ENCODE assay signal across 12 mouse cellular contexts in the genomic region with DNA sequence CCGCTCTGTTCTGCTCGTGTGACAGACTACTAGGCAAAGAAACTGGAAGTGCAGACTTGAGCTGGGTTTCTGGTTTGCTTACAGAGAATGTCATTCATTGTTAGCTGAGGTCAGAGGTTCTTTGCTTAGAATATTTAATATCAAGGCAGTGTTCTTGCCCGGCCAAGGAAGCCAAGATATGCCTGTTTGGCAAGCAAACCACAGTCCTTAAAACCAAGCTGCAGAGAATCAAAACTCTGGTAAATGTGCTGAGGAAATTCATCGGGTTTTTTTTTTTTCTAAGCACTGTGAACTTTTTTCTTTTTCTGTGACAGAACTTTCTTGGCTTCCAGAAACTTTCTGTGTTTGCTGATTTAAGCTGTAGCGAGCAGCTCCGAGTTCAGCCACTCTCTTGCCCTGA. TPM values are rescaled to one million over a fixed set of nuclear protein-coding genes. Genes with fewer than 3 reads are reported as not detected.
A peak's percentile ranks its signal among the peaks of the same experiment; 100 is the strongest.
DNase-seq lines count a peak whose midpoint lies in the region; ATAC-seq lines count a peak whose summit lies in the region.
"Had no signal": no experiment of that assay in that cellular context is flagged by ENCODE, and none has a peak within 500 bp of the region (broad histone marks: within the 10 kb centered on the region; RNA-seq: fewer than 3 reads in every experiment).

No protein-coding gene starts in this region.

- ATAC-seq in embryonic facial prominence, embryonic 12.5 days (ENCODE audit: insufficient number of reproducible peaks, insufficient read depth, low FRiP score, low TSS enrichment), result no peak
- no peak for ATAC-seq in hindbrain, embryonic 13.5 days (ENCODE audit: low FRiP score)
- ATAC-seq in hindbrain, embryonic 11.5 days (ENCODE audit: low FRiP score), result no peak
- ATAC-seq in neural tube, embryonic 13.5 days (ENCODE audit: low read depth), result no peak

- 35% methylated on average over 6 of the region's 6 CpGs for WGBS in embryonic facial prominence, embryonic 12.5 days
- WGBS in embryonic facial prominence, embryonic 10.5 days, result 58% methylated on average over 6 of the region's 6 CpGs
- WGBS in hindbrain, embryonic 13.5 days, result 47% methylated on average over 6 of the region's 6 CpGs
- 44% methylated on average over 6 of the region's 6 CpGs for WGBS in hindbrain, embryonic 11.5 days
- WGBS in neural tube, embryonic 13.5 days, result 47% methylated on average over 6 of the region's 6 CpGs

- H3K9ac ChIP-seq in embryonic facial prominence, embryonic 12.5 days, result no peak overlapping the region
- H3K9ac ChIP-seq in hindbrain, embryonic 13.5 days, result no peak overlapping the region
- H3K9ac ChIP-seq in hindbrain, embryonic 11.5 days (ENCODE audit: low read depth, low read length), result no peak overlapping the region
- H3K9ac ChIP-seq in neural tube, embryonic 13.5 days, result no peak overlapping the region
- H3K9ac ChIP-seq: liver, embryonic 13.5 days; neural tube, embryonic 12.5 days had no signal

- peak overlapping the region; percentile 92; the same call in 1 of the 2 replicates for H3K4me2 ChIP-seq in embryonic facial prominence, embryonic 12.5 days (replicated peaks)
- H3K4me2 ChIP-seq in hindbrain, embryonic 13.5 days, result 0 out of 2 replicates have a peak overlapping the region, but pooled peaks have one; percentile 6
- no peak overlapping the region for H3K4me2 ChIP-seq in hindbrain, embryonic 11.5 days (replicated peaks; ENCODE audit: low read depth, low read length)
- H3K4me2 ChIP-seq in neural tube, embryonic 13.5 days, result peak overlapping the region; percentile 26
- H3K4me2 ChIP-seq: liver, embryonic 13.5 days had no signal

- H3K36me3 ChIP-seq in embryonic facial prominence, embryonic 12.5 days, result no peaks in the 10 kb centered on the region
- no peaks in the 10 kb centered on the region for H3K36me3 ChIP-seq in embryonic facial prominence, embryonic 10.5 days (replicated peaks)
- H3K36me3 ChIP-seq in hindbrain, embryonic 13.5 days, result no peaks in the 10 kb centered on the region
- no peaks in the 10 kb centered on the region for H3K36me3 ChIP-seq in hindbrain, embryonic 11.5 days (ENCODE audit: control insufficient read depth, insufficient read depth, low read length)
- no peaks in the 10 kb centered on the region for H3K36me3 ChIP-seq in neural tube, embryonic 13.5 days
- H3K36me3 ChIP-seq: liver, embryonic 13.5 days; neural tube, embryonic 12.5 days had no signal

- peaks cover 22% of the 10 kb centered on the region for H3K4me1 ChIP-seq in embryonic facial prominence, embryonic 12.5 days
- H3K4me1 ChIP-seq in embryonic facial prominence, embryonic 10.5 days, result peaks cover 46% of the 10 kb centered on the region
- H3K4me1 ChIP-seq in hindbrain, embryonic 13.5 days (replicated peaks), result peaks cover 35% of the 10 kb centered on the region
- H3K4me1 ChIP-seq in hindbrain, embryonic 11.5 days (replicated peaks; ENCODE audit: control insufficient read depth, insufficient read depth, low read length), result peaks cover 15% of the 10 kb centered on the region
- peaks cover 52% of the 10 kb centered on the region for H3K4me1 ChIP-seq in neural tube, embryonic 13.5 days (replicated peaks)

- no peaks in the 10 kb centered on the region for H3K9me3 ChIP-seq in embryonic facial prominence, embryonic 12.5 days
- H3K9me3 ChIP-seq in embryonic facial prominence, embryonic 10.5 days, result no peaks in the 10 kb centered on the region
- H3K9me3 ChIP-seq in hindbrain, embryonic 13.5 days, result no peaks in the 10 kb centered on the region
- H3K9me3 ChIP-seq in hindbrain, embryonic 11.5 days (ENCODE audit: control insufficient read depth, low read length), result no peaks in the 10 kb centered on the region
- no peaks in the 10 kb centered on the region for H3K9me3 ChIP-seq in neural tube, embryonic 13.5 days
- H3K9me3 ChIP-seq: liver, embryonic 13.5 days; neural tube, embryonic 12.5 days had no signal

- DNase-seq in embryonic facial prominence, embryonic 10.5 days (ENCODE audit: low spot score), result no peak
- DNase-seq in hindbrain, embryonic 11.5 days (ENCODE audit: low spot score), result no peak
- no peak for DNase-seq in neural tube, embryonic 10.5 days (ENCODE audit: extremely low spot score, low spot score)
- DNase-seq in retina, embryonic 14.5 days (ENCODE audit: low spot score), result no peak
- DNase-seq in kidney, adult 8-10 months, result no peak
- DNase-seq: adrenal gland, postnatal 14 days; gastrocnemius, postnatal 14 days; liver, embryonic 13.5 days had no signal

- H3K27me3 ChIP-seq in embryonic facial prominence, embryonic 12.5 days, result peaks cover 43% of the 10 kb centered on the region
- H3K27me3 ChIP-seq in embryonic facial prominence, embryonic 10.5 days (replicated peaks; ENCODE audit: low read depth, poor library complexity, severe bottlenecking), result peaks cover 75% of the 10 kb centered on the region
- peaks cover 71% of the 10 kb centered on the region for H3K27me3 ChIP-seq in hindbrain, embryonic 13.5 days
- H3K27me3 ChIP-seq in hindbrain, embryonic 11.5 days (ENCODE audit: control insufficient read depth, insufficient read depth, low read length), result peaks cover 25% of the 10 kb centered on the region
- peaks cover 64% of the 10 kb centered on the region for H3K27me3 ChIP-seq in neural tube, embryonic 13.5 days

- no peak overlapping the region for H3K4me3 ChIP-seq in embryonic facial prominence, embryonic 12.5 days
- no peak overlapping the region for H3K4me3 ChIP-seq in embryonic facial prominence, embryonic 10.5 days
- no peak overlapping the region for H3K4me3 ChIP-seq in hindbrain, embryonic 13.5 days
- no peak overlapping the region for H3K4me3 ChIP-seq in hindbrain, embryonic 11.5 days (ENCODE audit: low read depth, low read length)
- peak overlapping the region; percentile 1; the same call in 1 of the 2 replicates for H3K4me3 ChIP-seq in neural tube, embryonic 13.5 days
- H3K4me3 ChIP-seq: liver, embryonic 13.5 days had no signal

- H3K27ac ChIP-seq in embryonic facial prominence, embryonic 12.5 days, result no peak overlapping the region
- no peak overlapping the region for H3K27ac ChIP-seq in embryonic facial prominence, embryonic 10.5 days (replicated peaks)
- no peak overlapping the region for H3K27ac ChIP-seq in hindbrain, embryonic 13.5 days
- H3K27ac ChIP-seq in hindbrain, embryonic 11.5 days (ENCODE audit: low read depth, low read length), result no peak overlapping the region
- no peak overlapping the region for H3K27ac ChIP-seq in neural tube, embryonic 13.5 days (replicated peaks)
- H3K27ac ChIP-seq: liver, embryonic 13.5 days; neural tube, embryonic 12.5 days had no signal

RNA-seq across cellular contexts. Expression of gene Eva1c, which starts 6.0 kb away (rescaled TPM):
- polyA plus RNA-seq in embryonic facial prominence, embryonic 12.5 days (2016; fragmentation: Nextera tagmentation; extraction: Ambion mirVana), result 1.7 and 2.1 TPM in 2 replicates
- 0.36 and 0.41 TPM in 2 replicates for polyA plus RNA-seq in embryonic facial prominence, embryonic 10.5 days (2016; fragmentation: Nextera tagmentation; extraction: Ambion mirVana)
- 2.5 and 3.2 TPM in 2 replicates for polyA plus RNA-seq in hindbrain, embryonic 13.5 days (2015; fragmentation: Nextera tagmentation; extraction: Ambion mirVana)
- polyA plus RNA-seq in hindbrain, embryonic 11.5 days (2014; fragmentation: Nextera tagmentation; extraction: Ambion mirVana), result 1.3 and 1.9 TPM in 2 replicates
- polyA plus RNA-seq in neural tube, embryonic 13.5 days (2015; fragmentation: Nextera tagmentation; extraction: Ambion mirVana), result 1.8 and 2.9 TPM in 2 replicates

RNA-seq across cellular contexts. Expression of gene Urb1, which starts 22.3 kb away (rescaled TPM):
- 12.6 and 13.6 TPM in 2 replicates for polyA plus RNA-seq in embryonic facial prominence, embryonic 12.5 days (2016; fragmentation: Nextera tagmentation; extraction: Ambion mirVana)
- 10.9 and 11.5 TPM in 2 replicates for polyA plus RNA-seq in embryonic facial prominence, embryonic 10.5 days (2016; fragmentation: Nextera tagmentation; extraction: Ambion mirVana)
- polyA plus RNA-seq in hindbrain, embryonic 13.5 days (2015; fragmentation: Nextera tagmentation; extraction: Ambion mirVana), result 8.1 and 9.6 TPM in 2 replicates
- polyA plus RNA-seq in hindbrain, embryonic 11.5 days (2014; fragmentation: Nextera tagmentation; extraction: Ambion mirVana), result 13.2 and 14.4 TPM in 2 replicates
- polyA plus RNA-seq in neural tube, embryonic 13.5 days (2015; fragmentation: Nextera tagmentation; extraction: Ambion mirVana), result 8.8 TPM in 2 replicates
